Mouse (Mus musculus): ENCODE results near the gene Fam89a. TPM values are rescaled to one million over a fixed set of nuclear protein-coding genes. Genes with fewer than 3 reads are reported as not detected.

Gene Fam89a
- polyA plus RNA-seq, 1 experiment from 2014 or later, result 3.7 TPM

DNA sequence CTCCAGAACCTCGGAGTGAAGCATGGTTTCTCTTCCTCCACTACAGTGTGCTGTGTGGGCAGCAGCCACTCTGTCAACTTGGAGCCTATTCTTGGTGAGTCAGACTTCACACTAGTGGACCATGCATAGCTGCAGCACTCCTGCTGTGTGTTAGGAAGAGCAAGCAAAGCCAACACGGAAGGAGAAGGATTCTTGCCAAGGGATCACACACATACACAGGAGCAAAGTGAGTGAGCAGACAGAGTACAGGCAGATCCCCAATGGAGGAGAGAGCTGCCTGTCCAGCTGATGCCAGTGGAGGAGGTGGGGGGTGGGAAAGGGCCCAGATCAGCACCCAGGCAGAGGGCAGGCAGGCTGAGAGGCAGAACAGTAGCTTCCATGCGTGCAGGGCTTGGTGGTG is 49.4 kb downstream of the Fam89a start:
- no peak overlapping the region for H3K4me3 ChIP-seq (ENCODE audit: low read depth, low read length)
- no peak for ATAC-seq
- TF ChIP-seq EP300 (IDR thresholded peaks at IDR 0.05; ENCODE audit: low read depth) (no peak), CTCF (IDR thresholded peaks at IDR 0.05; ENCODE audit: low read depth) (no peak)
- H3K36me3 ChIP-seq (replicated peaks; ENCODE audit: insufficient read depth, low read length), result peaks cover 26% of the 10 kb centered on the region
- H3K4me2 ChIP-seq (ENCODE audit: low read depth, low read length), result no peak overlapping the region
- no peaks in the 10 kb centered on the region for H3K27me3 ChIP-seq (ENCODE audit: insufficient read depth, low read length)
- H3K9me3 ChIP-seq (ENCODE audit: low read length), result no peaks in the 10 kb centered on the region
- no peak for DNase-seq
- 79% methylated on average over 3 of the region's 3 CpGs for WGBS (ENCODE audit: insufficient replicate concordance)
- H3K9ac ChIP-seq (replicated peaks), result no peak overlapping the region
- no peak overlapping the region for H3K27ac ChIP-seq (ENCODE audit: low read depth)
- no peaks in the 10 kb centered on the region; the same call in 1 of the 2 replicates for H3K4me1 ChIP-seq (ENCODE audit: insufficient read depth)

DNA sequence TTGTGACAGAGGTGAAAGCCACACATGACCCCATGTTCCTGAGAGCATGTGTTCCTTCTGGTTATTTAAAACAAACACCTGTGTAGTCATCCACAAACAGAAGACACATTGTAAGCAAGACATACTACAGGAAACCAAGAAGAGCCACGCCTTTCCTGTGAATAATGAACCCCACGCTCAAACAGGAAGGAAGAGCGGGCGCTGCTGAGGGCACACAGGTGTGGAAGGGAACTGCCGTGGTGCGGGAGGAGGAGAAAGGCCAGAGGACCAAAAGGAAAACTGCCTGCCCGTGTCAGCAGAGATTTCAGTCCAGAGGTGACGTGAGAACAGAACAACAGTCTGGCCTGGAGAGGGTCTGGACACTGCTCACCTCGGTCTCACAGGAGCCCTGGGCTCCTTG is 50.6 kb downstream of the Fam89a start:
- H3K4me3 ChIP-seq (ENCODE audit: low read depth, low read length), result no peak overlapping the region
- ATAC-seq (no peak), DNase-seq (no peak)
- WGBS (ENCODE audit: insufficient replicate concordance), result 41% methylated on average over 9 of the region's 9 CpGs
- peak overlapping the region; percentile 11; the same call in 1 of the 2 replicates for H3K4me2 ChIP-seq (ENCODE audit: low read depth, low read length)
- H3K9me3 ChIP-seq (ENCODE audit: low read length), result no peaks in the 10 kb centered on the region
- peak overlapping the region; percentile 55; the same call in 1 of the 2 replicates for H3K27ac ChIP-seq (ENCODE audit: low read depth)
- no peak for TF ChIP-seq CTCF (IDR thresholded peaks at IDR 0.05; ENCODE audit: low read depth)
- TF ChIP-seq EP300 (IDR thresholded peaks at IDR 0.05; ENCODE audit: low read depth), result no peak
- no peak overlapping the region for H3K9ac ChIP-seq (replicated peaks)
- no peaks in the 10 kb centered on the region; the same call in 1 of the 2 replicates for H3K4me1 ChIP-seq (ENCODE audit: insufficient read depth)
- peaks cover 24% of the 10 kb centered on the region for H3K36me3 ChIP-seq (replicated peaks; ENCODE audit: insufficient read depth, low read length)
- H3K27me3 ChIP-seq (ENCODE audit: insufficient read depth, low read length), result no peaks in the 10 kb centered on the region

DNA sequence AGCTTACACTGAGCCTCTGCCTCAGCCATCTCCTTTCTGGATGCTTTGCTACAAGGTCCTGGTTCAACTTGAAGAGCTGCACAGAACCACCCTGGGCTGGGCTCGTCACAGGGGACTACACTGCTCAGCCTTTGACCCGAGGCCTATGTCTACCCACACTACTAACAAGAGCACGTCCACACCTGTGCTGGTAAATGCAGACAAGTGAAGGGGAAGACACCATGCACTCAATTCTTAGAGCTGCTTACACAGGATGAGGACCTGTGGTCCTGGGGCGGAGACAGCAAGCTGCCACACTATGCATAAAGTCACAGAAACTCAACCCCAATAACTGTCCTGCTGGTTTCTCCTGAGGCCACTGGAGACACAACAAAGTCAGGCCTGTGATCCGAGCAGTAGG is 51.4 kb downstream of the Fam89a start:
- H3K4me2 ChIP-seq (ENCODE audit: low read depth, low read length), result no peak overlapping the region
- no peaks in the 10 kb centered on the region for H3K27me3 ChIP-seq (ENCODE audit: insufficient read depth, low read length)
- H3K27ac ChIP-seq (ENCODE audit: low read depth), result peak overlapping the region; percentile 55
- peaks cover 23% of the 10 kb centered on the region for H3K36me3 ChIP-seq (replicated peaks; ENCODE audit: insufficient read depth, low read length)
- TF ChIP-seq EP300 (IDR thresholded peaks at IDR 0.05; ENCODE audit: low read depth) (no peak), CTCF (IDR thresholded peaks at IDR 0.05; ENCODE audit: low read depth) (no peak)
- no peak overlapping the region for H3K9ac ChIP-seq (replicated peaks)
- WGBS (ENCODE audit: insufficient replicate concordance), result 83% methylated on average over 5 of the region's 5 CpGs
- no peaks in the 10 kb centered on the region; the same call in 1 of the 2 replicates for H3K4me1 ChIP-seq (ENCODE audit: insufficient read depth)
- DNase-seq (no peak), ATAC-seq (no peak)
- H3K4me3 ChIP-seq (ENCODE audit: low read depth, low read length), result no peak overlapping the region
- H3K9me3 ChIP-seq (ENCODE audit: low read length), result no peaks in the 10 kb centered on the region

DNA sequence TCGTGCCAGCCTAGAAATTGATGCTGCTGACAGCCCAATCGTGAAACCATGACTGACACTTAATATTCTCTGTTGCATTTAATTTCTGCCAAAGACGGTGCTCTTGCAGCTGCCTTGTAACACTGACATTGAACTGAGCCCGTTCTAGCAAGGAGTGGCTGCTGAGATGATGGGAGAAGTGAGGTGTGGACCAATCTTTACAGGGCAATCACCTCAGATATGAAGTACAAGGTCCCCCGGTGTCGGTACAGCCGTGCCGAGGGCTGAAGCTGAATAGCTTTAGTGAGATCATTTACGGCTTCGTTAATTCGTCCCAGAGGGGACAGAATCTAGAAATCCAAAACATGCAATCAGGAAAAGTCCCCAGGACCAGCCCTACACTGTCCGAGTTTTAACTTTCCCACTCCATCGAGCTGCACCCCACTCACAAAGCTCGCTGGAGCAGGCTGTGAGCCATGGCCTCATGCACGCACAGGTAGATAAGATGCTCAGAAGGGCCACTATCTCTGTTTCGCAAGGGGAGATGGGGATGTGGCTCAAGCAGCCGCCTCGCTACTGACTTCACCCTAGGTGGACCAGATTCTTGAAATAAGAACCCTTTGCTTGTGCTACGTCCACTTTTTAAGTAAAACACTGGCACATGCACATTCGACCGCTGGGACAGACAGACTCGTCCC is 56.1 kb downstream of the Fam89a start:
- 88% methylated on average over 22 of the region's 22 CpGs for WGBS (ENCODE audit: insufficient replicate concordance)
- ATAC-seq, result no peak
- H3K36me3 ChIP-seq (replicated peaks; ENCODE audit: insufficient read depth, low read length), result peaks cover 25% of the 10 kb centered on the region

DNA sequence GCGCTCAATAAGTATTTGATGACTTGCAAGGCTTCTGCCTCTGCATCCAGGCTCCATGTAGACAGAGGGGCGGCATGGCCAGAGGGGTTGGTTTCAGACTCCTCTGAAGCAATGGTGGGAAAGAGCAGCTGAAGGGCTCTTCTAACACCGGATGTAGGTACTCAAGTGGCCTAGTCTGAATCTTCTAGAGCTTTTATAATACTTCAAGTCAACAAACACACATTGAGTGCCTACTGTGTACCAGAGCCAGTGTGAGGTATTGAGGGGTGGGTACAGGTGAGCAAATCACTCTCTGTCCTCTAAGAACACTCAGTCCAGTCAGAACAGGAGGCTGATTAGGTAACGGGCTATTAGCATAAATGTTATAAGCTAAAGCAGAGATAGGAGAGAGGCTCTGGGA is 59.9 kb downstream of the Fam89a start:
- Histone ChIP-seq H3K9me3 (ENCODE audit: low read length) (no peaks in the 10 kb centered on the region), H3K9ac (replicated peaks) (no peak overlapping the region), H3K27me3 (ENCODE audit: insufficient read depth, low read length) (no peaks in the 10 kb centered on the region), H3K4me2 (ENCODE audit: low read depth, low read length) (no peak overlapping the region), H3K4me3 (ENCODE audit: low read depth, low read length) (no peak overlapping the region), H3K27ac (ENCODE audit: low read depth) (no peak overlapping the region), H3K4me1 (ENCODE audit: insufficient read depth) (no peaks in the 10 kb centered on the region), H3K36me3 (replicated peaks; ENCODE audit: insufficient read depth, low read length) (peaks cover 14% of the 10 kb centered on the region)
- TF ChIP-seq CTCF (IDR thresholded peaks at IDR 0.05; ENCODE audit: low read depth), result no peak
- no peak for TF ChIP-seq EP300 (IDR thresholded peaks at IDR 0.05; ENCODE audit: low read depth)
- ATAC-seq (no peak), DNase-seq (no peak)
- 91% methylated on average over 4 of the region's 4 CpGs for WGBS (ENCODE audit: insufficient replicate concordance)

More for the DNA sequence above, 56.1 kb downstream of the Fam89a start:
- Histone ChIP-seq H3K4me1 (ENCODE audit: insufficient read depth) (no peaks in the 10 kb centered on the region; the same call in 1 of the 2 replicates), H3K4me3 (ENCODE audit: low read depth, low read length) (no peak overlapping the region), H3K27me3 (ENCODE audit: insufficient read depth, low read length) (no peaks in the 10 kb centered on the region), H3K4me2 (ENCODE audit: low read depth, low read length) (no peak overlapping the region), H3K27ac (ENCODE audit: low read depth) (no peak overlapping the region), H3K9me3 (ENCODE audit: low read length) (no peaks in the 10 kb centered on the region), H3K9ac (replicated peaks) (no peak overlapping the region)
- no peak for DNase-seq
- TF ChIP-seq EP300 (IDR thresholded peaks at IDR 0.05; ENCODE audit: low read depth) (no peak), CTCF (IDR thresholded peaks at IDR 0.05; ENCODE audit: low read depth) (no peak)

Other genes starting within 250 kb of the Fam89a start
- 9.7 and 12.1 TPM in 2 replicates for gene Cog2, start 231.1 kb downstream of the Fam89a start, polyA plus RNA-seq (2015; fragmentation: Nextera tagmentation; extraction: Ambion mirVana)
- gene Agt, start 182.1 kb downstream of the Fam89a start, polyA plus RNA-seq (2015; fragmentation: Nextera tagmentation; extraction: Ambion mirVana), result 782 and 883 TPM in 2 replicates
- gene Capn9, start 175.7 kb downstream of the Fam89a start, polyA plus RNA-seq (2015; fragmentation: Nextera tagmentation; extraction: Ambion mirVana), result 0.26 TPM in 1 of 2 replicates, not detected in the other
- 4.1 and 4.2 TPM in 2 replicates for gene 2310022B05Rik, start 88.5 kb downstream of the Fam89a start, polyA plus RNA-seq (2015; fragmentation: Nextera tagmentation; extraction: Ambion mirVana)
- 11.5 and 14.0 TPM in 2 replicates for gene Ttc13, start 29.8 kb downstream of the Fam89a start, polyA plus RNA-seq (2015; fragmentation: Nextera tagmentation; extraction: Ambion mirVana)
- 4.5 and 5.2 TPM in 2 replicates for gene Arv1, start 29.7 kb downstream of the Fam89a start, polyA plus RNA-seq (2015; fragmentation: Nextera tagmentation; extraction: Ambion mirVana)
- 0.05 and 0.06 TPM in 2 replicates for gene Trim67, start 41.3 kb upstream of the Fam89a start, polyA plus RNA-seq (2015; fragmentation: Nextera tagmentation; extraction: Ambion mirVana)
- 20.9 and 24.2 TPM in 2 replicates for gene Gnpat, start 111.2 kb upstream of the Fam89a start, polyA plus RNA-seq (2015; fragmentation: Nextera tagmentation; extraction: Ambion mirVana)
- 16.8 and 17.6 TPM in 2 replicates for gene 2810004N23Rik, start 111.3 kb upstream of the Fam89a start, polyA plus RNA-seq (2015; fragmentation: Nextera tagmentation; extraction: Ambion mirVana)
- 2.7 and 2.8 TPM in 2 replicates for gene Exoc8, start 145.9 kb upstream of the Fam89a start, polyA plus RNA-seq (2015; fragmentation: Nextera tagmentation; extraction: Ambion mirVana)
- gene Sprtn, start 146.1 kb upstream of the Fam89a start, polyA plus RNA-seq (2015; fragmentation: Nextera tagmentation; extraction: Ambion mirVana), result 3.7 and 4.0 TPM in 2 replicates
- gene Egln1, start 197.5 kb upstream of the Fam89a start, polyA plus RNA-seq (2015; fragmentation: Nextera tagmentation; extraction: Ambion mirVana), result 3.2 and 3.3 TPM in 2 replicates